Mouse (Mus musculus): ENCODE results near the gene Tdo2.

Gene Tdo2

GRCm38 (mm10) chr3:81976102-81976501 is at the start of gene Tdo2:
Gene Tdo2 (minus strand): TSS chr3:81976202.
- no peak for DNase-seq (ENCODE audit: low read depth, low spot score)

GRCm38 (mm10) chr3:82023065-82023464 is 47.1 kb upstream of the Tdo2 start:
- no peak for DNase-seq (ENCODE audit: low read depth, low spot score)

- DNase-seq (ENCODE audit: low read depth, low spot score) = no peak
Observed at GRCm38 (mm10) chr3:82022421-82022920, 46.5 kb upstream of the Tdo2 start.

GRCm38 (mm10) chr3:82014148-82014703 is 38.2 kb upstream of the Tdo2 start:
- DNase-seq (ENCODE audit: low read depth, low spot score) = no peak

GRCm38 (mm10) chr3:82007002-82007401 is 31.0 kb upstream of the Tdo2 start:
- no peak for DNase-seq (ENCODE audit: low read depth, low spot score)

- DNase-seq (ENCODE audit: low read depth, low spot score) = no peak
Observed at GRCm38 (mm10) chr3:81995988-81996387, 20.0 kb upstream of the Tdo2 start.

- no peak for DNase-seq (ENCODE audit: low read depth, low spot score)
Observed at GRCm38 (mm10) chr3:81995371-81995770, 19.4 kb upstream of the Tdo2 start.

- no peak for DNase-seq (ENCODE audit: low read depth, low spot score)
Observed at GRCm38 (mm10) chr3:81990531-81990930, 14.5 kb upstream of the Tdo2 start.

GRCm38 (mm10) chr3:81989692-81990141 is 13.7 kb upstream of the Tdo2 start:
- DNase-seq (ENCODE audit: low read depth, low spot score) = no peak

GRCm38 (mm10) chr3:81987628-81988027 is 11.6 kb upstream of the Tdo2 start:
- no peak for DNase-seq (ENCODE audit: low read depth, low spot score)

- no peak for DNase-seq (ENCODE audit: low read depth, low spot score)
Observed at GRCm38 (mm10) chr3:81986103-81986502, 10.1 kb upstream of the Tdo2 start.

GRCm38 (mm10) chr3:81985100-81985499 is 9.1 kb upstream of the Tdo2 start:
- no peak for DNase-seq (ENCODE audit: low read depth, low spot score)

- DNase-seq (ENCODE audit: low read depth, low spot score) = no peak
Observed at GRCm38 (mm10) chr3:81983120-81983895, 7.3 kb upstream of the Tdo2 start.

- DNase-seq (ENCODE audit: low read depth, low spot score) = no peak
Observed at GRCm38 (mm10) chr3:81981990-81982389, 6.0 kb upstream of the Tdo2 start, which contains the start of gene Asic5. Gene Asic5 (plus strand): TSS chr3:81982290.

GRCm38 (mm10) chr3:81981576-81981975 is 5.6 kb upstream of the Tdo2 start:
- no peak for DNase-seq (ENCODE audit: low read depth, low spot score)

GRCm38 (mm10) chr3:81975607-81976006 is 395 bp downstream of the Tdo2 start:
- DNase-seq (ENCODE audit: low read depth, low spot score) = no peak

- no peak for DNase-seq (ENCODE audit: low read depth, low spot score)
Observed at GRCm38 (mm10) chr3:81964596-81964995, 11.4 kb downstream of the Tdo2 start.

GRCm38 (mm10) chr3:81963768-81964167 is 12.2 kb downstream of the Tdo2 start:
- peak; percentile 23 for DNase-seq (ENCODE audit: low read depth, low spot score)

- no peak for DNase-seq (ENCODE audit: low read depth, low spot score)
Observed at GRCm38 (mm10) chr3:81961336-81961735, 14.7 kb downstream of the Tdo2 start.

GRCm38 (mm10) chr3:81957484-81957883 is 18.5 kb downstream of the Tdo2 start:
- DNase-seq (ENCODE audit: low read depth, low spot score) = peak; percentile 17

GRCm38 (mm10) chr3:81951785-81952184 is 24.2 kb downstream of the Tdo2 start:
- no peak for DNase-seq (ENCODE audit: low read depth, low spot score)

GRCm38 (mm10) chr3:81949048-81949447 is 27.0 kb downstream of the Tdo2 start:
- no peak for DNase-seq (ENCODE audit: low read depth, low spot score)

GRCm38 (mm10) chr3:81944851-81945393 is 31.1 kb downstream of the Tdo2 start:
- DNase-seq (ENCODE audit: low read depth, low spot score) = no peak

Measured in telencephalon, adult 2 months (tissue).